Mouse (Mus musculus) heart, adult 11 months (tissue): ENCODE measurements at regions not wholly inside any gene's neighbourhood (a gene's known extent, or its start where the extent isn't known, plus 50 kb on each side); places are given as distances from the start of the nearest gene placed in this dataset.
A peak's percentile ranks its signal among the peaks of the same experiment; 100 is the strongest.

ENCODE experiments used
- DNase-seq: peaks from one replicate; pipeline ENCODE4 v3.0.0; 2022

DNA sequence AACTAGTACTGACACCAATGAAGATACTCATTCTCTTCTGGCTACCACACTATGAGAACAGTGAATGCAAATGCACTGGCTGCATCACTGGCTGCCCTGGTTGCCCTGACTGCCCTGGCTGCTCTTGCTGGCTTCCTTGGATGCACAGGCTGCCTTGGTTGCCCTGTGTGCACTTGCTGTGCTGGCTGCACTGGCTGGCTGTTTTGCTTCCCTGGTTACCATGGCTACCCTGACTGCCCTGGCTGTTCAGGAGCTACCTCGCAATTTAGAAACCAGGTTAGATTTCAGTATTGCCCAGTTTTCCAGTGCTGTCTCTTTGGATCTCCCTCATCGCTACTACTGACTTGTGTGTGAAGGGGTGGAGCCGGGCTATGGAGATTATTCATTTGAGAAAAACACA lies 175.7 kb downstream of the Fat4 start:
- no peak for DNase-seq

GRCm38 (mm10) chr3:39065457-39065856 lies 178.7 kb downstream of the Fat4 start:
- no peak for DNase-seq

- no peak for DNase-seq
These were observed 182.3 kb downstream of the Fat4 start for GRCm38 (mm10) chr3:39069011-39069410.

DNA sequence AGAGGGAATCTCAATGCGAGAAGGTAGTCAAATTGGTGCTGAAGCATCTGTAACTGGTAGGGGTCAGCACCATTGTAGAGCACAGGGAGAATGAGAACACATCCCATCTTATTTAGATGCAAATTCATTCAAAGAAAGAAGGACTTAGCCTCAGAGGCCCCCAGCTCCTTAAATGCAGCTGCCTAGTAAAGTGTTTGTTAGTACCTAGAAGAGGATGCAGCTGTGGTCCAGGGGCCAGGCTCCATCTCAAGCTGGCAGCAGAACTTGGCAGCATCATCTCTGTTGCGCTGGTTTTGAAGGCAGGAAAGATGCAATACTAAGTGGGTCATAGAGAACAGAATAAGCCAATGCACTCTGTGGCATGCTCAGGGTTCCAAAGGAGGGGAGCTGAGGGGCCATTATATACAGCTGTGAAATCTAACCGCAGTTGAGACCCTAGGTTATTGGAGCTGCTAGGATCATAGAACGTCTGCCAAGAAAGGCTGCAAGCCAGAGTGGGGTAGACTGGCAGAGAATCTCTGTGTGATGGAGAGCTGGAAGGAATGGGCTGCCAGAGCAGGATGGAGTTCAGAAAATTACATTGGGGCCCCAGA lies 196.0 kb downstream of the Fat4 start:
- no peak for DNase-seq

DNA sequence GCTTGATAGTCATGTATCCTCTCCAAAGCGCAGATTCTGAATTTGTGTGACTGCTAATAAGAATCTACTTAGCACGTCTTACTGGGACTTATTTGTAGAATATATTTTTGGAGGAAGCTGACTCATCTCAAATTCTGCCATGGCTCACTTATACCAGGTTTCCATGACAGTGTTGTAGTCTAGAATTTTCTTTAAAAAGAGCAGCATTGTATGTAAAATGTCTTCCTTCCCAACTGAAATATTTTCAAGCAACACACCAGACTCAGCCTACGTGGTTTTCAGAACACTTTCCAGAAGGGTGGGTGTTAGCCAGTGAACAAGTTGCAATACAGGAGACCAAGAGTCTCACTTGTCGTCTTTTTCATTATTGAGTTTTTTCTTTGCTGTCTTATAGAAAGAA lies 202.2 kb downstream of the Fat4 start:
- DNase-seq = no peak

- DNase-seq = no peak
These were observed 215.6 kb downstream of the Fat4 start for GRCm38 (mm10) chr3:39102324-39102723.

DNA sequence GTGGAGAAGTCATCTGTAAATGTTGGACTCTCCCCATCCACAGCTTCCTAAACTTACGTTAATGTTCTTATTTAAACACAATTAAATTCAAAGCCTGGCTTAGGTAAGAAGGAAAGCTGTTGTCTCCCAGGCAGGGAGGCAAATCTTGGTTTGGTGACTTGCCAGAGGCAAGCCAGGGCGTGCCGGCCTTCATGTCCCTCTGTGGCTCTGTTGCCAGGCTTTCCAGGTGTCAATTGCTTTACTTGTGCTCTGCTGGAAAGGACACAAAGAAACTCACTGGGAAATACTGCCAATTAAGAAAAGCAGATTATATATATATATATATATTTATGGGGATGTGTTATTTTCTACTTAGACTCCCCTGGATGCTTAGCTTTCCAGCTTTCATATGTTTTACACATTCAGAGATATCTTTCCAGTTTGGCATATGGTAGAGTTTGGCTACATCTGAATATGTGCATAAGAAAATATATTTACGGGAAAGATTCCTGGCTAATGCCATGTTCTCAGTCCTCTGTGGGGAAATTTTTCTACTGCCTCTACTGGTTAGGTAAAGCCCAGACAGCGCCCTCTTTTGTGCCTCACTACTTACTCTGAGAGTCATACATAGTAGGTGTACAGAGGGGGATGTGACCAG lies 223.1 kb downstream of the Fat4 start:
- DNase-seq = no peak

DNA sequence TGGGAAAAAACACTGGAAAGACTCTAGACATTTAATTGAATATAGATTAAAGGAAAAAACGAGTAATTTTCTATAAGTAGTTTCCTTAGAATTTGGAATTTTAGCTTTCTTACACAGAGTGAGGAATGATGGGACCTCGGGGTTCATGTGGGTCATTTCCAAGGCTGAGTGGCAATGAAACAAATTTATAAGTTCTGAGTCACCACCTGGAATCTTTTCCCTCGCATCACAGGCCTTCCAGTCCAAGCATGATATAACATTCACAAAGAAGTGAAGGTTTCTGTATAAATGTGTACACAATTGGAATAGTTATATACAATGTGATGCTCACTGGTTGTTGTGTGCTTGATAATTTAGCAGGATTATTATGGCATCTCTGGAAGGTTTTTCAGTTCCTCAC lies 227.3 kb downstream of the Fat4 start:
- DNase-seq = no peak

DNA sequence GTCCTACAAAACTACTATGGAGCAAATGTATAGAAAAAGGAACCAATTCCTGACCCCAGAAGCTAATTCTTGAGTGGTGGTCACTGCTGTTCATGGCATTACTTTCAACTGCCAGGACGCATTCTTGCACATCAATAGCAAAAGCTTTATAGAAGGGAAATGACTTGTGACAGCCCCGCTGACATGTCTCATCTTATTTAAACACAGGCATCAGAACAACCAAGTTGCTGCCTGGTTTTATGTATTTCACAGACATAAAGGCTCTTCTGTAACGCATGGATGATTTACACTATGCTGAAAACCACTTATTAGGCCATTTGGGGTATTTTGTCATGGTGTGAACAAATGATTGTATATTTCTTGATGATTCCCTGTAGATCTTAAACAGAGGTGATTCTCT lies 228.1 kb downstream of the Fat4 start:
- no peak for DNase-seq

DNA sequence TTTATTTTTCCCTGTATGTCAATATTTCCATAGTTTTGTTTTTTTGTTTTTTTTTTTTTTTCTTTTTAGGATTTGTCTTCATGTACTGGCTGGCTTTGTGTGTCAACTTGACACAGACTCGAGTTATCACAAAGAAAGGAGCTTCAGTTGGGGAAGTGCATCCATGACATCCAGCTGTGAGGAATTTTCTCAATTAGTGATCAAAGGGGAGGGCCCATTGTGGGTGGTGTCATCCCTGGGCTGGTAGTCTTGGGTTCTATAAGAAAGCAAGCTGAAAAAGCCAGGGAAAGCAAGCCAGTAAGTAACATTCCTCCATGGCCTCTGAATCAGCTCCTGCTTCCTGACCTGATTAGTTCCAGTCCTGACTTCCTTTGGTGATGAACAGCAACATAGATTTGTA lies 228.7 kb downstream of the Fat4 start:
- no peak for DNase-seq

GRCm38 (mm10) chr3:39122250-39122649 lies 235.5 kb downstream of the Fat4 start:
- DNase-seq = no peak

DNA sequence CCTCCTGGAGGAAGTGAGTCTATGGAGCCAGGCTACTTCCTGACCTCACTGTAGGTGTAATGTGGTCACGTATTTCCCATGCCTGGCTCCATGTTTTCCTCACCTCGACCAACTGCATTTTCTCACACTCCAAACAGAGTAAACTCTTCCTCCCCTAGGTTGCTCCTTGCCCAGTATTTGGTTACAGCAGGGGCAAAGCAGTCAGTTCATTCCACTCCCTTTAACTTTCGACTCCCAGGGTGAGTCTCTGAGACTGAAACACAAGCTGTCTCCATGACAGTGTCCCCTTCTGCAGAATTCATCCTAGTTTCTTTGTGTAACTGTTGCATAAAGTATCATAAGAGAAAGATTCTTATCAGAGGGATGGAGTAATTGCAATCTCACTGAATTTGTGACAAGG lies 243.8 kb downstream of the Fat4 start:
- DNase-seq = no peak

DNA sequence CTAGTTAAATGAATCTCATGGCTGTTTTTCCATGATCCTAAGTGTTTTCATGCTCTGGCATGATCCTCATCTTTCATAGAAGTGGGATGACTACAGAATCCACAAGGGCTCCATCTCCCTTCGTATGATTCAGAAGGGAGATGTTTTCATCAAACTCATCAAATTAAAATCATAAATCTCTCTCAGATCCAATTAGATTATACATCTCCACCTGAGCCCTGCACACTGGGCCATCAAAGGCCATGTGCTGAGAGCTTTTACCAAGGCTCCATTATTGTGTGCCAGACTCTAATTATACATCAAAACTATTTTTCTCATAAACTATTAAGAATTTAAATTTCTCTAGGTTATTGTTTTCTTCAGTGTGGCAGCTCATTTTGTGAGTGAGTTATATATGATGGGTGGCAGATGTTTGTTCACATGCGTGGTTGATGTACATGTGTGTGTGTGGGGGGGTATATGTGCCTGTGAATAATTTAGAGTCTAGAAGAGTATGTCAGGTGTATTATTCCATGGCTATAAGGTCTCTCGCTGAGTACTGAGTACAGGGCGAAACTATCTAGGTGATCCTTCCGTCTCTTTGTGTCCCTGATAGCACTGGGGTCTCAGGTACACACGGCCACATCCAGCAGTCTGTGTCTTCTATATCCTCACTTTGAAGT lies 278.4 kb downstream of the Fat4 start:
- no peak for DNase-seq

- DNase-seq = peak; percentile 82
These were observed 295.9 kb downstream of the Fat4 start for GRCm38 (mm10) chr3:39182646-39183045.

GRCm38 (mm10) chr3:39195102-39195501 lies 308.4 kb downstream of the Fat4 start:
- DNase-seq = peak; percentile 11

DNA sequence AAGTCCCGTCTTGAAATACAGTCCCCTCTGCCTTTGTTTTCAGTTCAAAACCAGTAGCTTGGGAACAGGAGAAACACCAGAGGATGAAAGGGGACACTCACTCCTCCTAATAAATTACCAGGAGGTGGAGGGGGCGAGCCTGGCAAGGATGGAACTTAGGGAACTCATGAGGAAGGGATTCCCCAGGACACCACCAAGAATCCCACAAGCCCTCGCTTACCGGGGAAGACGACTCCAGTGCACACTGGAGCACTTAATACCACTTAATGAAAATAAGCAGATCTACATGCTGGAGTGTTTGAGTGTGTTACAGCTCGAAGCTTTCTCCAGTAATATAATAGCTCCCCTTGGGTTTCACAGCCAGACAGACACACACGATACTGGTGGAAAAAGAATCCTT lies 315.9 kb downstream of the Fat4 start:
- DNase-seq = no peak

DNA sequence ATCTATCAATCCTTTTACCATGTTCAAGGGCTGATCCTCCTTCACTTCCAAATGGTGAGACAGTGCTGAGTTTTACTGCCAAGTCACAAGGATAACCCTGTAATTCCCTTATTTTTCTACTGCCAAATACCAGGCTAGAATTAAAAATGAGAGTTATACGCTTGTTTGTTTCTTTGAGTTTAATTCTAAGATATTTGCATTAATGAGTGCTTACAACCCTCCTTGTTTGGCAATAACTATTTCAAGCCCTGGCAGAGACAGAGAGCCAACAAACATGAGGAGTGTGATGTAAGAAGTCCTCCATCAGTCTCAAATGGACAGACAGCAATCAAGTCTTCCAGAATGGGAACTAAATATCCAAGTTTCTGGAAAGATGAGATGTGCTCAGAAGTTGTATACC lies 321.9 kb downstream of the Fat4 start:
- DNase-seq = no peak

DNA sequence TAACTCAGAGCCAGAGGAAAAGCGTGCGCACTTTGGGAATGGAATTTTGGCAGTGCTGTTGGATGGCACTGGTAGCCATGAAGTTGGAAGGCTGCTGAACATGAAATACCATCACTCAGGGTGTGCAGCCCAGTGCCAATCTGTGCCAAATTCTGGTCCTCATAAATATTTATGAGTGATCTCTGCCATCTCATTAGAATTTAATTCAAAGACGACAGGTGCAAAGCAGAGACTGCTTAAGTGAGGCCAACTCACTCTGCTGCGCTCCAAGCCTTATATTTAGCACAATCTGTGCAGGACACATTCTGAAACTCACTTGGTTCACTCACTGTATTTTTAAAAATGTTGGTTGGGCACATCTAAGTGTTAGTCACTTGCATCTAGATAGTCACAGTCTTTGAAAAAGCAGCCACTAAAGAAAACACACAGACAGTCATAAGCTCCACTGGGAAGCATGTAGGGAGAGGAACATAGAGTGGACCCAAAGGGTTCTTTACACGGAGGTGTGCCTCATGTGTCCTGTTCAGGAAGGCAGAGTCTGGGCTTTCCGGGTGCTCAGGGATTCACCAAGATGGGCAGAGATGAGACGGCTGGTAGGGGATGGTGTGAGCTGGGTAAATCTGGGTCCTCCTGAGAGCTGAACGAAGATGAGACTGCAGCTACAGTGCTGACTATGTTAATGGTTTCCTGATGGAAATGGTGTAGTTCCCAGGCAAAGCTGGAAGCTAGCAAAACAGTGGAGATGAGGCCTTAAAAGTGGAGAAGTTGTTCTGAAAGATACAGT lies 322.8 kb downstream of the Fat4 start:
- DNase-seq = no peak

- DNase-seq = no peak
These were observed 324.9 kb downstream of the Fat4 start for GRCm38 (mm10) chr3:39211670-39212069.

GRCm38 (mm10) chr3:39220011-39220706 lies 333.4 kb downstream of the Fat4 start:
- DNase-seq = peak; percentile 99

DNA sequence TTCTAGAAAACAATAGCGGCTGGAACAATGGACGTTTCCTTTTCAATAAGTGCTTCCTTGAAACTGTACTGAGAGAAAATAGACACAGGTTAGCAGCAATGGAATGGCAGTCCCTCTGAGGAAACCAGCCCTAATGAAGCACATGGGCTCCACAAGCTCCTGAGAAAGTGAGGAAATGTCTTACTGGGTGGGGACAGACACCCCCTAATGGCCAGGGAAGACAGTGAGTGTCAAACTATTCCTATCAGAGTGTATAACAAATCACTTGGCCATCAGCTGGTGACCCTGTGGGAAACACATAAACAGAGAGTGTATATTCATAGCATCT lies 333.9 kb downstream of the Fat4 start:
- peak; percentile 96 for DNase-seq

DNA sequence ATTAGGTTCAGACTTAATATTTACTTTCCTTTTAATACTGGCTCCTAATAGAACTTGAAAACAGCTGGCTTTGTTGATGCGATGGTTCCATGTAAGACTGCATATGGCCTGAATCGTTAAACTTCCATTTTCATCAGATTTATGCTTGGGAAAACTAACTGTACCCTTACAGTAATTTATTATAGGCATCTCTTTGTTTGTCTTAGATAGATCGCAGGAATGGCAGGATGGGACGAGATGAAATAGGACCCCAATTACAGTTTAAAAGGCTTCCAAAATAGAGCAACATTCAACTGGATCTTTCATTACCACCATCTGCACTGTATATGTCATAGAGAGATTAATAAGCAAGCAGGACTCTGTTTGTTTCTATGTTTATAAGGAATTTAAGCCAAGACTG lies 335.3 kb downstream of the Fat4 start:
- DNase-seq = no peak

GRCm38 (mm10) chr3:39234921-39235320 lies 348.2 kb downstream of the Fat4 start:
- DNase-seq = no peak
